Mouse (Mus musculus): ENCODE data around the gene Mef2d.
A peak's percentile ranks its signal among the peaks of the same experiment; 100 is the strongest.

Gene Mef2d

GRCm38 (mm10) chr3:88137821-88138220, 4.4 kb upstream of the Mef2d start:
- DNase-seq (ENCODE audit: low read depth, low spot score): peak; percentile 83

- DNase-seq (ENCODE audit: low read depth, low spot score): peak; percentile 98
Observed at GRCm38 (mm10) chr3:88138336-88139242, 3.6 kb upstream of the Mef2d start.

GRCm38 (mm10) chr3:88139243-88140177, 2.7 kb upstream of the Mef2d start:
- peak; percentile 65 for DNase-seq (ENCODE audit: low read depth, low spot score)

DNA sequence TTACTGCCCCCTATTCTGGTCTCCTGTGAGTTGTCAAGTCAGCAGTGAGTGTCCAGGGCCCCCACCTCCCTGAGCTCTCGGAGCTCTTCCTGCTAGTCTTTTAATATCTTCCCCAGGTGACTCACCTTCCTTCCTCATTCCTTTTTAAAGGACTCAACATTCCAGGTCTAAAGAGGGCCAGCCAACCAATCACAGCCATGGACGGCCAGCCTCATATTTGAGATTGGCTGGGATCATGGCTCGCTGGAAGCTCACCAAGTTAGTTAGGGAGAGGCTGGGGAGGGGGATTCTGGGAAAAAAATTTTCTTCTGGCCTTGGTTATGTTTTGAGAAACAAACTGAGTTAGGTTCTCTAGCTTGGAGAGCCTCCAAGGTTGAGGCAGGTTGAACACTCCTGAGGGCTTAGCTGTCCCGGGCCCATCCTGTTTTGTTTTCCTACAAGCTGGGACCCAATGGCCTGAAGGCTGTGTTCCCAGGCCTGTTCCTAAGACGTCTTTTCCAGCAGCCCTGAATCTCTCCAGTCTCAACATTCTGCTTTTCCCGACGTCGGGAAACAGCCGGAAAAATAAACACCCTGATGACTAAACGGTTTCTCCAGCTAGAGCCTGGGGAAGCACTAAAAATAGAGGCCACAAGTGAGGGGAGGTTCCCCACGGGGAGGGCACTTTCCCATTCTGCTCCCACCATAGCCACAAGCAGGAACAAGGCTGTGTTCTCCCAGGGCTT, 1.8 kb upstream of the Mef2d start:
- DNase-seq (ENCODE audit: low read depth, low spot score): no peak

DNA sequence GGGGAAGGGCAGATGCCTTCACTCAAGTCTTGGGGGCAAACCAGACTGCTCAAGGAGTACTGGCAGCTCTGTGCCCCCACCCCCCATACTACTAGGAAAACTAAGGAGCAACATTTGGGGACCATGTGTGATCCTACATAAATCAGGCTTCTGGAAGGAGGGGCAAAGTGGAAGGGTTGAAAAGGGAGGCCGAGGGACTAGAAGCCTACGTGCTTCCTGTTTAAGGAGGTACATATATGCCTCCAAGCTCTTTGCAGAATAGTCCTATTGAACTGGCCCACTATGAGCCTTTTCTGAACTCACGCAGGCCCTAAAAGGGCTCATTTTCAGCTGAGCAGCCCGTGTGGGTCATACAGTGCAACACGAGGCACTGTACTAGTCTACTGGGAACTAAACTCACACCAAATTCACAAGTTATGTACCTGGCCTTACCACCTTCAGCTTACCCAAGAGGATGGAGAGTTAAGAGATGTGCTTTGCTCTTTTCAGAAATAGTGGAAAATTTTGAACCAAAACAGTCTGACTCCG, 1.2 kb upstream of the Mef2d start:
- DNase-seq (ENCODE audit: low read depth, low spot score): peak; percentile 66

- no peak for DNase-seq (ENCODE audit: low read depth, low spot score)
Observed at GRCm38 (mm10) chr3:88141439-88141786, 759 bp upstream of the Mef2d start.

- DNase-seq (ENCODE audit: low read depth, low spot score): no peak
Observed at GRCm38 (mm10) chr3:88142546-88142915, 359 bp downstream of the Mef2d start.

- DNase-seq (ENCODE audit: low read depth, low spot score): peak; percentile 71
Observed at GRCm38 (mm10) chr3:88142916-88143771, 972 bp downstream of the Mef2d start.

- DNase-seq (ENCODE audit: low read depth, low spot score): peak; percentile 90
Observed at GRCm38 (mm10) chr3:88143961-88144486, 1.9 kb downstream of the Mef2d start.

GRCm38 (mm10) chr3:88144648-88145410, 2.7 kb downstream of the Mef2d start:
- DNase-seq (ENCODE audit: low read depth, low spot score): peak; percentile 46

DNA sequence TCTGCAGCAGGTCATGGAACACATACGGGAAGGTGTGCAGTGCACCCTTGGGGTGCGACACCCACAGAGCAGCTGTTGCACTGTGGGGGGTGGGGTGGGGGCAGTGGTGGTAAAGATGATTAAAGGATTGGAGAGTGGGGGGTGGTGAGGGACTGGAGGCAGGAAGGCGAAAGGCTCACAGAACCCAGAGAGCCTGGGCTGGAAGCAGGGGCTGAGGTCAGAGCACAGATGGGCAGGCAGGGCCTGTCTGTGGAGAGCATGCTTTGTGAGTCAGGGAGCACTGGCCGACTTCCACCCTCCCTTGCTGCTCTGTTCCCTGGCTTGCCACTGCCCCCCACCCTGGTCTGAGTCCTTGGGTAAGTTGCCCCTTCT, 3.2 kb downstream of the Mef2d start:
- DNase-seq (ENCODE audit: low read depth, low spot score): peak; percentile 52

DNA sequence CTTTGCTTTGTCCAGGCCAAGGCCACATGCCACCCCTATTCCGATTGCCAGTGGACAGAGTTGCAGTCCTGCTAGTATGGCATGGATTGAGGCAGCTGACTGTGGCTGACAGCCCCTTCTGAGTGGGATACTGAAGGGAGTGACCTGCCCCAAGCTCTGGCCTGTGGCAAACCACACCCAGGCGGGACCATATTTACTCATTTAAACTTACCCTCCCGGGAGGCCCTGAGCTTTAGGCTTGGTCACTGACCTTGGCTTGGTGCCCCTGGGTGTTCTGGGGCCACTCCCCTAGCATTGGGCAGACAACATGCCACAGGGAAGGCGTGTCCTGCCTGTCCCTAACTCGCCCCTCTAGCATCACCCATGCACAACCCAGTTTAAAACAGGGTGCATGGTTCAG, 3.8 kb downstream of the Mef2d start:
- DNase-seq (ENCODE audit: low read depth, low spot score): no peak

DNA sequence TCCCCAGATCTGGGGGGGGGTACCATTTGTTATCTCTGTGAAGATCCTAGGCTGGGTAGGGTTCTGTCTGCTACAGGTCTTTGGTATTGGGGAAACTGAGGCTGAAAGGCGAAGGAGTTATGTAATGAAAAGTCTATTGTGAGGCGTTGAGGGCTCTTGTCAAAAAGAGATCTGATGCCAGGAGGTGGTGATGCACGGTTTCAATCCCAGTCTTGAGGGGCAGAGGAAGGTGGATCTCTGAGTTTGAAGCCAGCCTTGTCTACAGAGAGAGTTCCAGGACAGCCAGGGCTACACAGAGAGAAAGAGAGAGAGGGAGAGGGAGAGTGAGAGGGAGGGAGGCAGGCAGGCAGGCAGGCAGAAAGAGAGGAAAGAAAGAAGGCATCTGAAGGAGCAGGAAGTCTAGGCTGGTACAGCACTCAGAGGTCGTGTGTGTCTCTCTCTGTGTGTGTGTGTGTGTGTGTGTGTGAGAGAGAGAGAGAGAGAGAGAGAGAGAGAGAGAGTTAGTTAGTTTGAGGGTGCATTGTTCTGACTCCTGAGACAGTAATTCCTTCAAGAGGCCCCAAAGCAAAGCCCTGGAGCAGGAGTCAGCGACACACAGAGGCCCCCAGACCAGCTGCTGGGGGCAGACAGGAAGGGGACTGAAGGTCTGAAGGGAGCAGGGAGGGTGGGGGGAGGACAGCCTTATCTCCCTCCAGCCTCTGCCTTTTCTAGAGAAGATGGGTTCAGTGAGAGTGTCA, 4.4 kb downstream of the Mef2d start:
- peak; percentile 50 for DNase-seq (ENCODE audit: low read depth, low spot score)

DNA sequence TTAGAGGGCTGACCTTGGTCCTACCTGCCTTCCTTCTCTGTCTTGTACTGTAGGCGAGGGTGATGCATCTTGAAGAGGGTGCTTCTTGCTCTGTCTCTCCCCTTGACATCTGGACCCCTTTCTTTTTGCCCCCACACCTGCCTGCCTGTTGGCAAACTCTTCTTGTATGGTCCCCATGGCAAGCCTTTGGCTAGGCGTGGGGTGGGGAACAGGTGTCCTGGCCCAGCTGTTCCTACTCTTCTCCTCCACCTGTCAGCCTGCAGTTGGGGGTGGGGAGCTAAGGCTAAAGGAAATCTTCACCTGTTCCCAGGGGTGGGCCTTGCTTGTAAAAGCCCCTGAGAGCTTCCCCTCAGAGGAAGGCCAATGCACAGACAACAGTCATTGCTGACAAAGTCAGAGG, 5.3 kb downstream of the Mef2d start:
- DNase-seq (ENCODE audit: low read depth, low spot score): peak; percentile 86

DNA sequence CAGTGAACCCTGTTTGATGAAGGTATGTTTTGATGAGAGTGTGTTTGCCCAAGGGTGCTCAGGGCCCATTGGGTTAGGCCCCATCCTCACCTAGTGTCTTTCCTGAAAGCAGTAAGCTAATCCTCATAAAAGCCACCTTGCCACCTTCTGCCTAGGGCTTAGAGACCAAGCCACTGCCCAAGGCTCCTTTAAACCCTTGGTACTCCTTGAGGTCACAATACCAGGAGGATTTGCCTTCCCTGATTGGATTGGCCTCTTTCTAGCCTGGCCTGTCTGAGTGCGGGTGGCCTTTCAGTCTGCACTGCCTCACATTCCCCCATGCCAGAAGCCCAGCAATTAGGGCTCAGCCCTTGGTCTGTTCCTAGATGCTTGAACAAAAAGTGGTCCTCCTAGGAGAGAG, 5.7 kb downstream of the Mef2d start:
- no peak for DNase-seq (ENCODE audit: low read depth, low spot score)

DNA sequence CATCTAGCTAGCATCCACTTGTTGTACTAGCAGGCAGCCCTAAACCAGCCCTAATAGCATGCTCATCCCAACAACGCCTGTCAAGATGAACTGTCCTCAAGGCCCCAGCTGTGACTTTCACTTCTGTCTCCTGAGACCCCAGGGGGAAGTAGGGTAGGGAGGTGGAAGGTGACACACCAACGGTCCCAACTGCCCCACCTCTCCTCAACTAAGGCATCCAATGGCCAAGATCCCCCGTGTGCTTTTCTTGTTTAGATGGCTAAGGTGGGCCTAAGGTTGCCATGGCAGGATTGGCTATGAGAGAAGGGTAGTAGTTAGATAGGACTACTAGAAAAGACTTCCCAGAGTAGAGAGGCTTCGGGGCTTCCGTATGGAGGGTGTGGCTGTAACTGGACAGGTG, 6.2 kb downstream of the Mef2d start:
- DNase-seq (ENCODE audit: low read depth, low spot score): peak; percentile 91

- peak; percentile 83 for DNase-seq (ENCODE audit: low read depth, low spot score)
Observed at GRCm38 (mm10) chr3:88148776-88149509, 6.8 kb downstream of the Mef2d start.

DNA sequence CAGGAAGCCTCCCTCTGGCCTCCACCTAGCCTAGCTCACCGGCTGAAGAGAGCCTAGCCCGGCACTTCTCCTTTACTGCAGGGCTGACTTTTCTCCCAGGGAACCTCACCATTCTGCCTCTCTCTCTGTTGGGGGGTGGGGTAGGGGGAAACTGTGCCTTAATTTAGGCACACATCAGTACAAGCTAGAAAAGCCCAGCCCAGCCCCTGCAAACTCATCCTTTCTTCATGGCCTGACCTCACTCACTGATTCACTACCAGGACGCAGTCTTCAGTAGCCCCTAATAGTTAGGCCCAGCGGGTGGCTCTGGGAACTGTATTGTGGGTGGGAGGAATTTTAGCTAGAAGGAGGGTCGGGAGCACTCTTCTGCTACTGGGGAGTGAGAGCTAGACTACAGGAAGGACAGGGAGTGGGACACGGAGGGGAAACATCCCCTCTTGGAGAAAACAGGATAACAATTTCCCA, 7.4 kb downstream of the Mef2d start:
- no peak for DNase-seq (ENCODE audit: low read depth, low spot score)

All from A20 (cell line).